Mouse (Mus musculus): ENCODE results near the gene Tnfaip3. TPM values are rescaled to one million over a fixed set of nuclear protein-coding genes. Genes with fewer than 3 reads are reported as not detected.

The Tnfaip3 gene
- total RNA-seq, 2 experiments from 2014 or later: 5.1 to 5.6 TPM

GRCm38 (mm10) chr10:19016823-19017471, 1.5 kb upstream of the Tnfaip3 start:
- no peak for DNase-seq (ENCODE audit: low spot score in 2 of 2)

DNA sequence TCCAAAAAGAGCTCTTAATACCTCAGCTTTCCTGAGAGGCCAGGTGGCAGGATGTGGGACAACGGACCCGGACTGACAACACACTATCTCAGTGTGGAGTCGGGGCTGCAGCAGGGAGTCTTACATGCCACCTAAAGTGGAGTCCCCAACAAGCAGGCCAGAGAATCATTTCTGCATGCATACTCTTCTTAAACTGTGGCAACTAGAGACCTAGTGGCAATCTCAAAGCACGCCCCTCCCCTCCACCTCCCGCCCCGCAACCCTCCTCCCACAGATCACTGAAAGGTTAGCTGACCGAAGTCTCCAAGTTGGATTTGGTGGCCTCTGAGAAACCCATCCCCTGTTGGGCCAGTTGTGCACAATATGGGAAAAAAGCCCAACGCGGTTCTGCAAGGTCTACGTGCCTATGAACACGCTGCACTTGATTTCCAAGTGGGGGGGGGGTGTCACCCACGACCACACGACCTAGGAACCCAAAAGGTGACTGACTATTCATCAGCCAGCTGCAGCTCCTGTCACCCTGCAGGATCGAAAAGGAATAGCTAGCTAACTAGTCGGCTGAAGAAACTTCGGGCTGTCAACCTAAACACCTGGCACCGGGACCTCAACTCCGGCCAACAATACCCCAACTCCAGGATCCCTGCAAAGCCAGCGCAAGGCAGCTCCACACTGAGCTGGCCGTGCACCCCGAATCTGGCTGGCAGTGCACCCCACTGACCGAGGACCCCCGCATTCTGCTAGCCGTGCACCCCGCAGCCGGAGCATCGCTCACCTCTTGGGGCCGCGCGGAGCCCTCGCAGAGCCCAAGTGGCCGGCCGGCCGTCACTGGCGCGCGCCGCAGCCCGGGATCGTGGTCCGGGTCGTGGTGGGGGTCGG, 838 bp downstream of the Tnfaip3 start:
- peak in 1 of 2 experiments; percentile 16 for DNase-seq (ENCODE audit: low spot score in 2 of 2)

DNA sequence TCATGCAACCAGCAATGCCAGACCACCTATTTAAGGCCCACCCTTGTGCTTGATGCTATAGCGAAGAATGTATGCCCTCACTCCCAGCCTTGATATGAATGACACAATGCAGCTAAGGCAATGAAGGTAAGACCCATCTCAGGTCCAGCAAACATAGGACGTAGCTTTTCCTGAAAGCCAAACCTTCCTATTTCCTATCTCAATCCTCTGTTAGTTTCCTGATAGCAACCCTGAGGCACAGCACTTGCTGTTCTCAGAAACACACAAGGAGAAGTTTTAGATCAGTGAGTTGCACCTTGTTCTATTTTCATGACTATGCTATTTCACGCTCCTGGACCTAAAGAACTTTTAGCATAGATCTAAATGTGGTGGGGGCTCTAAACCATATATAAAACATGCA, 2.1 kb downstream of the Tnfaip3 start:
- DNase-seq (ENCODE audit: low spot score in 2 of 2): no peak

- no peak for DNase-seq (ENCODE audit: low spot score in 2 of 2)
Measured at GRCm38 (mm10) chr10:19012616-19013015, 2.8 kb downstream of the Tnfaip3 start.

DNA sequence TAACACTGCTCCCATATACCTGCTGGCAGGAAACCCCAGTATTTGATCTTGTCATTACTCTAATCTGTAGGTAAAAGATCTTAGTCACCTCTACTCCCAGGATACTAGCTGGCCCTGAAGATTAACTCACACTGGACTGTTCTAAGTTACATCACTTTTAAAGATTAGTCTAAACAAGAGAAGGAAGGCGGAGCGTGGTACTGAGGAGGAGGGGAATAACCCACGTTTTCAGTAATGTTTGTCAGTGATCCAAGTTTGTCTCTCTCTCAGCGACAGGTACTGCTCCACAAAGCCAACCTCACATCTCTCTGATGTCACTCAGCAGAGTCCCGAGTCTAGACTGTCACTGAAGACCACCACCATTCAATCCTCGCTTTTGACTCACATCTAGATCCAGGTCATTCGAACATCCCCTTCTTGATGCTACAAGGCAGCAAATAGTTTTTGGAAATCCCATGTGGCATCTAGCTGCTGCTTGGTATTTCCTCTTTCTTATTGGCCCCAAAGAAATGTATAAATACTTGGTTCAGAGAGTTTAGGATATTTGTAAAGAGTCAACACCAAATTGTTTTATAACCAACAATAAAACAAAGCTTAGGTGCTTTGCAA, 3.5 kb downstream of the Tnfaip3 start:
- DNase-seq (ENCODE audit: low spot score in 2 of 2): no peak

DNA sequence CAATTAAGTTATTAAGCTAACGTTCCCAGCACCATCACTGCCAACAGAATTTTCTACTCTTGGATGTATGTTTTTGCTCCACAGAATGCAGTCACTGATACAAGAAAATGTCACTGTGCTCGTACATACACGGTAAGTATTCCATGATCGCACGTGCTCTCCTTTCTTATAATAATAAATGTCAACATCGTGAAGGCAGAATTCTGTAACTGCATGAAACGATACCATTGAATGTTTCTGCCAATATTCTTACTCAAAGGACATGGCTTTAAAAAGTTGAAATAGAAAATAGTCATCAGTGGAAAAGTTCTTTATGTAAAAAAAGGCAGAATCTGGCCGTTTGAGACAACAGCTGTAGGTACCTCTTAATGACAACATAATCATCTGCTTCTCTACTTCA, 5.0 kb downstream of the Tnfaip3 start:
- DNase-seq (ENCODE audit: low spot score in 2 of 2): no peak

DNA sequence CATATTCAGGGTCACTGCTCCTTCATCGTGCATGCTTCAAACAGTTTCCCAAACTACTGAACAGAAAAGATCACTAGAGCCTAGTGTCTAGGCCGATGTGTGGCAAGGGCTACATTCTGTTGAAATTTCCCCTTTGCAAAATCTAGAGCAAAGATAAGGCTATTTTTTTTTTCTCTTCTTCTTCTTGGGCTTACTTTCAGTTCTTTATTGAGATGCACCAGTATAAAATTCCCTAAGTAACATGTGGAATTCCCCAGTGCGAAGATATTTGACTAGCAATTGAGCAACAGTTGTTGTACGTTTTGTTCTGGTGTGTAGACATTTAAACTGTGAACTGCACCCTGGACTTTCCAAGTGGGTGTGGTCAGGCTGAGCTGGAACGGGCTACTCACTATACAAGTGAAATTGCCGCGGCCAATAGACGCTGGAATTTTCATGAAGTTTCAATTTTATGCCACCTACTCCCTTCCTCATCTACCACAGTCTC, 6.2 kb downstream of the Tnfaip3 start:
- DNase-seq (ENCODE audit: low spot score in 2 of 2): no peak

GRCm38 (mm10) chr10:19008607-19008940, 6.9 kb downstream of the Tnfaip3 start:
- no peak for DNase-seq (ENCODE audit: low spot score in 2 of 2)

GRCm38 (mm10) chr10:19007897-19008606, 7.4 kb downstream of the Tnfaip3 start:
- no peak for DNase-seq (ENCODE audit: low spot score in 2 of 2)

DNA sequence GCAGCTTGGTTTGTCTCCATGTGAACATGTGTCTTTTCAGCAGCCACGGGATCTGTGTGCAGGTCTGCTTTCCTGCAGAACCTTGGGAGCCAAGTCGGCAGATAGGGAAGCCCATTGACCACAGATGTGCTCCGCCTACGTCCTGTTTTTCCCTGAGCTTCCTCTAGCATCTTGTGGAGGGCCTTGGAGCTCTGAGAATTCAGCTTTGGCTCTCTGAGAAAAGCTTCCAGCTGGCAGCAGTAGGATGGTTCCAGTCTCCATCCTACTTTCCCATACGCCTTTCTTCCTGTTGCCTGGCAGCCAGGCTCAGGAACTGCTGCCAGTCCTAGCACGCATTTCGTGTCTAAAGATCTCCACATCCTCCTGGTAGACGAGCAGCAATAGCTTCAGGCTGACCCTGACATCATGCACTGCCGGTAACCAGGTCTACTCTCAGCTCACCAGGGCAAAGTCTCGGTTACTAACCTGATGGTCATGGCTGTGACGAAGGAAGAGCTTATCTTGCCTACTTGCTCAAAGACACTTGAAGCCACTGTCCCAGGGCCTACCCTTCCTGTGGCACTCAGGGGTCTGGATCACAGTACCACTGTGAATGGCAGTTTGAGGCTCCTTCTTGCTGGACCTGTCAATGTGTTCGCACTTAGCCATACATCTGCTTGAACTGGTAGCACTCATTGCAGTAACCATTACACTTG, 13.2 kb downstream of the Tnfaip3 start:
- peak; percentile 77 to 81 for DNase-seq (ENCODE audit: low spot score in 2 of 2)

- no peak for DNase-seq (ENCODE audit: low spot score in 2 of 2)
Measured at GRCm38 (mm10) chr10:18999427-18999826, 16.0 kb downstream of the Tnfaip3 start.

DNA sequence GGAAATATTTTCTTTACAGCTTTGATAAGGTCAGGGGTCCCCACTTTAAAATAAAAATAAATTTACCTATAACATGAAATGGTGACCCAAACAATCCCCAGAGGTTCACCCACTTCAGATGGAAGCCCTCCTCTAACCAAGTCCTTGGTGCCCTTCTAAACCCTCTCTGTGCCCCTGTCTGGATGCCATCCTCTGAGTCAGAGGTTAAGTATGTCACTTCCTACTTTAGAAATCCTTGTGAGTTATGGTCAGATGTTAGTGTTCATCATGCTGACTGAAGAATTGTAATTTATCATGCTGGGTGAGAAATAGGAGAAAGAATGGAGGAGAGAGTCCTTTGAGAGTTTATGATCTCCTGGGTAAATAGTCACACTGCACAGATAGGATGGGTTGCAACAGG, 19.1 kb downstream of the Tnfaip3 start:
- DNase-seq (ENCODE audit: low spot score in 2 of 2): no peak

GRCm38 (mm10) chr10:18995465-18996261, 19.8 kb downstream of the Tnfaip3 start:
- no peak for DNase-seq (ENCODE audit: low spot score in 2 of 2)

DNA sequence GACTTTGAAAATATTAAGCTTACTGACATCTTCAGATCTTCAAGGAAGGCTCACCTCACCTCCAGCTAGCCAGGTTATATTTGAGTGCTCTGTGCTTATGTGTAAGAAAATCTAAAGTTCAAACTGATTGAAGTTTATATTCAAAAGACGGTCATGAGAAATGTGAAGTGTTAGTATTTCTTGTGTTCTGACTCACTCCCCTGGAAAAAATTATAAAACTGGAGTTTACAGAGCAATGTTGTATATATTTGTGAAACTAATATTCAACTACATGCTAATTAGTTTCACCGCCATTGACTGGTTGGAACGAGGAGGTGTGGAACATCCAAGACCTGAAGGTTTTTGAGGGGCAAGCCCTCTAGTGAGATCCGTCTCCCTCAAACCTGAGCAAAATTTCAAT, 22.5 kb downstream of the Tnfaip3 start:
- DNase-seq (ENCODE audit: low spot score in 2 of 2): no peak

- DNase-seq (ENCODE audit: low spot score in 2 of 2): no peak
Measured at GRCm38 (mm10) chr10:18991057-18991456, 24.4 kb downstream of the Tnfaip3 start.

- DNase-seq (ENCODE audit: low spot score in 2 of 2): no peak
Measured at GRCm38 (mm10) chr10:18987907-18988199, 27.6 kb downstream of the Tnfaip3 start.

- DNase-seq (ENCODE audit: low spot score in 2 of 2): no peak
Measured at GRCm38 (mm10) chr10:18987046-18987906, 28.2 kb downstream of the Tnfaip3 start.

GRCm38 (mm10) chr10:18985516-18985915, 29.9 kb downstream of the Tnfaip3 start:
- DNase-seq (ENCODE audit: low spot score in 2 of 2): no peak

GRCm38 (mm10) chr10:18983514-18983913, 31.9 kb downstream of the Tnfaip3 start:
- DNase-seq (ENCODE audit: low spot score in 2 of 2): no peak

Measured in layer of hippocampus, adult 18-20 months (tissue).